Mouse (Mus musculus) spleen, adult 12 weeks (tissue): ENCODE results near the gene Lgals9.

ENCODE experiments used
- DNase-seq: peaks from one replicate; pipeline ENCODE4 v3.0.0; 2022; ENCODE audit warnings: low spot score

Gene Lgals9

GRCm38 (mm10) chr11:78984483-78985177, at the start of gene Lgals9:
Gene Lgals9 (minus strand): TSS chr11:78984946.
- DNase-seq = peak; percentile 55

GRCm38 (mm10) chr11:79033636-79034035, 48.9 kb upstream of the Lgals9 start:
- no peak for DNase-seq

- no peak for DNase-seq
Observed at GRCm38 (mm10) chr11:79033021-79033420, 48.3 kb upstream of the Lgals9 start.

- no peak for DNase-seq
Observed at GRCm38 (mm10) chr11:79031452-79031746, 46.7 kb upstream of the Lgals9 start.

- DNase-seq = peak; percentile 68
Observed at GRCm38 (mm10) chr11:79030570-79031451, 46.1 kb upstream of the Lgals9 start.

GRCm38 (mm10) chr11:79023751-79024150, 39.0 kb upstream of the Lgals9 start:
- DNase-seq = no peak

GRCm38 (mm10) chr11:79023342-79023741, 38.6 kb upstream of the Lgals9 start:
- DNase-seq = no peak

GRCm38 (mm10) chr11:79022836-79023235, 38.1 kb upstream of the Lgals9 start:
- no peak for DNase-seq

GRCm38 (mm10) chr11:79020535-79021045, 35.8 kb upstream of the Lgals9 start:
- no peak for DNase-seq

GRCm38 (mm10) chr11:79019839-79020534, 35.2 kb upstream of the Lgals9 start:
- no peak for DNase-seq

GRCm38 (mm10) chr11:79018954-79019704, 34.4 kb upstream of the Lgals9 start:
- peak; percentile 61 for DNase-seq

GRCm38 (mm10) chr11:79017161-79017606, 32.4 kb upstream of the Lgals9 start:
- DNase-seq = no peak

- DNase-seq = no peak
Observed at GRCm38 (mm10) chr11:79016236-79016635, 31.5 kb upstream of the Lgals9 start.

- DNase-seq = no peak
Observed at GRCm38 (mm10) chr11:79015660-79016215, 31.0 kb upstream of the Lgals9 start.

- DNase-seq = no peak
Observed at GRCm38 (mm10) chr11:79014602-79015325, 30.0 kb upstream of the Lgals9 start.

- no peak for DNase-seq
Observed at GRCm38 (mm10) chr11:79013806-79014205, 29.1 kb upstream of the Lgals9 start.

- DNase-seq = no peak
Observed at GRCm38 (mm10) chr11:79013056-79013455, 28.3 kb upstream of the Lgals9 start.

GRCm38 (mm10) chr11:79012529-79012928, 27.8 kb upstream of the Lgals9 start:
- no peak for DNase-seq

GRCm38 (mm10) chr11:79008891-79009290, 24.1 kb upstream of the Lgals9 start:
- no peak for DNase-seq

GRCm38 (mm10) chr11:79008007-79008775, 23.4 kb upstream of the Lgals9 start:
- no peak for DNase-seq
